Mouse (Mus musculus) bone marrow, adult 2 months (tissue): ENCODE measurements around the gene C3.

Experiments used
- CTCF ChIP-seq: fragments of 200-500 bp; IDR thresholded peaks from 2 replicates; pipeline ENCODE4 v1.5.1; 2011; ENCODE audit warnings: low read length, control low read depth; ENCODE audit not compliant: control insufficient read depth, insufficient read depth
- POLR2A ChIP-seq: fragments of 200-500 bp; IDR thresholded peaks from 2 replicates; pipeline ENCODE4 v1.6.1; 2011; ENCODE audit warnings: low read depth, mild to moderate bottlenecking, control low read depth, low read length, borderline replicate concordance; ENCODE audit not compliant: control insufficient read depth

DNA sequence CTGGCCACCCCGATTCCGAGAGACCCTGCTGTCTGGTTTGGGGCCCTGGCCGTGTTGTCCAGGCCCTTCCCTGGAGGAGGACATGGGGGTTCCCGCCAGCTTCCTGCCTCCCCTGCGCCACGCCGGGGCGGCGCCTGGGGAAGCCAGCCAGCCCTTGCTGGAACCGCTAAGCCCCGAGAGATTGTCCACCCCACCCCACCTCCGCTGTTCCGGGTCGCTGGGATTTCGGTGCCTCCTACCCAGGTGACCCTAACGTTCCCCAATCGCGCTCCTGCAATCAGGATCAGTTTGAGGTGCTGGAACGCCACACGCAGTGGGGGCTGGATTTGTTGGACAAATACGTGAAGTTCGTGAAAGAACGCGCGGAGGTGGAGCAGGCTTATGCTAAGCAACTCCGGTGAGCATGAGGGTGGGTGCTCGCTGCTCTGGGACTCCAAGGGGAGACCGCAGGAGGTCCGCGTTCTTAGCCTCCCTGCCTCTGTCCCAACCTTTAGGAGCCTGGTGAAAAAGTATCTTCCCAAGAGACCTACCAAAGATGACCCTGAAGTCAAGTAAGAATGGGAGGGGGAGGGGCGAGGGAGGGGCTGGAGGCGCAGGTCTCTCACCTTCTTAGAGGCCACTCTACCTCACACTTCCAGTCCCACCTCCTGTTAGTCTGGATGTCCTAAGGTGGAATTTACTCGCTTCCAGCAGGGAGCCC lies 22.7 kb upstream of the C3 start:
- TF ChIP-seq CTCF (no peak), POLR2A (no peak)
